Mouse (Mus musculus) neural tube, embryonic 15.5 days (tissue): ENCODE measurements around the gene Gnmt. TPM values are rescaled to one million over a fixed set of nuclear protein-coding genes. Genes with fewer than 3 reads are reported as not detected.
A peak's percentile ranks its signal among the peaks of the same experiment; 100 is the strongest.

ENCODE experiments used
- ATAC-seq: fragments of 200-750 bp; cut with Nextera tagmentation; 2 replicates; pipeline ENCODE4 v1.8.0; 2017; ENCODE audit warnings: mild to moderate bottlenecking, moderate TSS enrichment, moderate library complexity; ENCODE audit not compliant: low FRiP score
- H3K27ac ChIP-seq: fragments of 300-500 bp; sonication (generic); replicated peaks from 2 replicates; pipeline ENCODE4 v1.5.1; 2015; ENCODE audit warnings: mild to moderate bottlenecking, inconsistent platforms
- H3K27me3 ChIP-seq: fragments of 300-500 bp; sonication (generic); replicated peaks from 2 replicates; pipeline ENCODE4 v1.6.1; 2015; ENCODE audit warnings: inconsistent platforms
- H3K36me3 ChIP-seq: fragments of 300-500 bp; sonication (generic); 2 replicates; pipeline ENCODE4 v1.6.1; 2015; ENCODE audit warnings: inconsistent platforms
- H3K4me1 ChIP-seq: fragments of 300-500 bp; sonication (generic); 2 replicates; pipeline ENCODE4 v1.6.1; 2015; ENCODE audit warnings: inconsistent platforms
- H3K4me2 ChIP-seq: fragments of 300-500 bp; sonication (generic); 2 replicates; pipeline ENCODE4 v1.6.1; 2015; ENCODE audit warnings: inconsistent platforms, mild to moderate bottlenecking, moderate library complexity
- H3K4me3 ChIP-seq: fragments of 300-500 bp; sonication (generic); replicated peaks from 2 replicates; pipeline ENCODE4 v1.5.1; 2015; ENCODE audit warnings: mild to moderate bottlenecking, inconsistent platforms
- H3K9ac ChIP-seq: fragments of 300-500 bp; sonication (generic); replicated peaks from 2 replicates; pipeline ENCODE4 v1.6.1; 2015; ENCODE audit warnings: mild to moderate bottlenecking, inconsistent platforms
- H3K9me3 ChIP-seq: fragments of 300-500 bp; sonication (generic); replicated peaks from 2 replicates; pipeline ENCODE4 v1.6.1; 2016; ENCODE audit warnings: inconsistent platforms
- WGBS: fragments of 180-500 bp; shearing (Covaris S2); methylation state at CpG from one replicate; pipeline ENCODE4 v1.1.7; 2015; ENCODE audit warnings: mixed read lengths; 5-methylcytosine and 5-hydroxymethylcytosine counted together
- polyA plus RNA-seq: library from polyadenylated mRNA; unstranded; fragments of >200 nt; fragmentation: Nextera tagmentation; extraction: Ambion mirVana; gene quantifications from 2 replicates; pipeline ENCODE4 v1.2.1, GENCODE M21; 2015

The Gnmt gene
- polyA plus RNA-seq, 1 experiment from 2014 or later: 1.7 TPM

DNA sequence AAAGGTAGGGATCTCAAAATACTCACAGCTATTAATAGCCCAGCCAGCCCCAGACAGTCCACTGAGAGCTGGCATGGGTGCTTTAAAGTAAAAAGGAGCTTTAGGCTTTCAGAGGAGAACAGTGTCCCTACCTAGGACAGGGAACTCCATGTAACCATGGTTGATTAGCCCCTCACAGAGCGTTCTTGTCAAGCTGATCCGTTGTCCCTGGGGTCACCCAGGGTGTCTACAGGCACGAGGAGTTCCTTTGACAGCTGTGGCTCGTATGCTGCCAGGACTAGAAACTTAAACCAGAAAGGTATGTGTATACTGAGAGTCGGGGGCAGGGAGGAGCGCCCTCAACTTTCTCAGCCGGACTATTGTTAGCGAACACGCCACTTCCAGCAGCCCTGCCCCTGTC is 50.1 kb downstream of the Gnmt start:
- H3K9me3 ChIP-seq: no peaks in the 10 kb centered on the region
- H3K27me3 ChIP-seq: no peaks in the 10 kb centered on the region
- H3K9ac ChIP-seq: peak overlapping the region; percentile 55
- WGBS: 72% methylated on average over 9 of the region's 9 CpGs
- peak overlapping the region; percentile 94 for H3K4me2 ChIP-seq
- peak overlapping the region; percentile 8; the same call in 1 of the 2 replicates for H3K4me3 ChIP-seq
- H3K27ac ChIP-seq: no peak overlapping the region
- no peak for ATAC-seq
- H3K4me1 ChIP-seq: peaks cover 45% of the 10 kb centered on the region
- H3K36me3 ChIP-seq: peaks cover 49% of the 10 kb centered on the region

DNA sequence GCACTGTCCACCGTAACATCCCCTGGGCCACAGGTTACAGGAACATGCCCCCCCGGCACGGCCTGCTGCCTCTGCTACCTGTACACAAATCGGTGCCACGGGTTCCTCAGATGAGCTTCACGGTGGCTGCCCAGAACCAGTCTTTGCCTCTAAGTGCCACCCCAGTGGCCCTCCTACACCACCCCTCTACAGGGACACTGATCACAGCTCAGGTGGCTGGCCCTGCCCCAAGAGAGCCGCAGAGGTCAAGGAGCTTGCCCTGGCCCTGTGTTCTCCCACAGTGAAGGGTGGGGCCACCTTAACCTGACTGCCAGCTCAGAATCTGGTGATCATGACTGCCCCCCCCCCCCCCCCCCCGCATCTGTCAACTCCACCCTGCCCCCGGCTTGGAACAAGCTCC is 50.6 kb downstream of the Gnmt start, which contains the start of gene Mea1:
Gene Mea1, plus strand, starts transcription at position 378 of the 400 bp plus-strand sequence.
- peaks cover 44% of the 10 kb centered on the region for H3K36me3 ChIP-seq
- H3K9me3 ChIP-seq: no peaks in the 10 kb centered on the region
- H3K4me1 ChIP-seq: peaks cover 49% of the 10 kb centered on the region
- H3K4me2 ChIP-seq: peak within 1 kb of the TSS; percentile 94
- no peaks in the 10 kb centered on the region for H3K27me3 ChIP-seq
- no peak for ATAC-seq
- peak within 1 kb of the TSS; percentile 85; the same call in 1 of the 2 replicates for H3K27ac ChIP-seq
- 97% methylated on average over 8 of the region's 9 CpGs for WGBS
- H3K9ac ChIP-seq: peak within 1 kb of the TSS; percentile 55
- H3K4me3 ChIP-seq: peak within 1 kb of the TSS; percentile 57

Other genes with a start within 250 kb of the Gnmt start
- 5.5 and 7.8 TPM in 2 replicates for gene Ttbk1, start 241.5 kb downstream of the Gnmt start, polyA plus RNA-seq
- 13.6 and 22.7 TPM in 2 replicates for gene Dnph1, start 232.5 kb downstream of the Gnmt start, polyA plus RNA-seq
- 17.3 and 22.6 TPM in 2 replicates for gene Cul9, start 182.8 kb downstream of the Gnmt start, polyA plus RNA-seq
- 2.5 and 6.4 TPM in 2 replicates for gene Srf, start 173.0 kb downstream of the Gnmt start, polyA plus RNA-seq
- 29.3 and 41.7 TPM in 2 replicates for gene Ptk7, start 99.7 kb downstream of the Gnmt start, polyA plus RNA-seq
- gene Klc4, start 83.1 kb downstream of the Gnmt start, polyA plus RNA-seq: 31.8 and 32.3 TPM in 2 replicates
- 64.9 and 80.5 TPM in 2 replicates for gene Mrpl2, start 82.9 kb downstream of the Gnmt start, polyA plus RNA-seq
- gene Cul7, start 78.8 kb downstream of the Gnmt start, polyA plus RNA-seq: 37.1 and 40.1 TPM in 2 replicates
- gene Rrp36, start 54.8 kb downstream of the Gnmt start, polyA plus RNA-seq: 53.5 and 59.1 TPM in 2 replicates
- 275 and 308 TPM in 2 replicates for gene Mea1, start 50.4 kb downstream of the Gnmt start, polyA plus RNA-seq
- 166 TPM in 2 replicates for gene Klhdc3, start 48.3 kb downstream of the Gnmt start, polyA plus RNA-seq
- gene Ppp2r5d, start 24.1 kb downstream of the Gnmt start, polyA plus RNA-seq: 89.1 and 93.2 TPM in 2 replicates
- 27.8 and 28.3 TPM in 2 replicates for gene Pex6, start 17.7 kb downstream of the Gnmt start, polyA plus RNA-seq
- 72.2 and 76.1 TPM in 2 replicates for gene Cnpy3, start 23.0 kb upstream of the Gnmt start, polyA plus RNA-seq
- gene Ptcra, start 34.5 kb upstream of the Gnmt start, polyA plus RNA-seq: 0.19 and 43.5 TPM in 2 replicates
- 53.8 and 56.8 TPM in 2 replicates for gene 2310039H08Rik, start 43.5 kb upstream of the Gnmt start, polyA plus RNA-seq
- gene Rpl7l1, start 53.5 kb upstream of the Gnmt start, polyA plus RNA-seq: 77.2 and 88.4 TPM in 2 replicates
- gene Bicral, start 129.3 kb upstream of the Gnmt start, polyA plus RNA-seq: 6.6 and 8.3 TPM in 2 replicates
- 55.9 and 62.5 TPM in 2 replicates for gene Tbcc, start 161.5 kb upstream of the Gnmt start, polyA plus RNA-seq
- not detected in 2 replicates for gene Prph2, start 181.3 kb upstream of the Gnmt start, polyA plus RNA-seq